Mouse (Mus musculus): ENCODE measurements around the gene Pla2g6. TPM values are rescaled to one million over a fixed set of nuclear protein-coding genes. Genes with fewer than 3 reads are reported as not detected.
A peak's percentile ranks its signal among the peaks of the same experiment; 100 is the strongest.

The Pla2g6 gene
- polyA plus RNA-seq, 1 experiment from 2014 or later: 27.1 TPM

GRCm38 (mm10) chr15:79289441-79289840 lies 38.7 kb downstream of the Pla2g6 start:
- no peak overlapping the region for H3K4me3 ChIP-seq (ENCODE audit: low read length)
- no peak overlapping the region for H3K9ac ChIP-seq (ENCODE audit: low read depth, low read length)
- H3K4me2 ChIP-seq (ENCODE audit: low read depth, low read length): no peak overlapping the region
- H3K9me3 ChIP-seq (ENCODE audit: control insufficient read depth, low read length): no peaks in the 10 kb centered on the region
- ATAC-seq: no peak
- H3K4me1 ChIP-seq (ENCODE audit: control insufficient read depth, insufficient read depth, low read length): peaks cover 19% of the 10 kb centered on the region
- H3K27me3 ChIP-seq (replicated peaks; ENCODE audit: control insufficient read depth, insufficient read depth, low read length): no peaks in the 10 kb centered on the region
- H3K27ac ChIP-seq (ENCODE audit: low read length): no peak overlapping the region
- no peaks in the 10 kb centered on the region for H3K36me3 ChIP-seq (ENCODE audit: control insufficient read depth, insufficient read depth, low read length)
- WGBS: 83% methylated on average over 12 of the region's 12 CpGs

DNA sequence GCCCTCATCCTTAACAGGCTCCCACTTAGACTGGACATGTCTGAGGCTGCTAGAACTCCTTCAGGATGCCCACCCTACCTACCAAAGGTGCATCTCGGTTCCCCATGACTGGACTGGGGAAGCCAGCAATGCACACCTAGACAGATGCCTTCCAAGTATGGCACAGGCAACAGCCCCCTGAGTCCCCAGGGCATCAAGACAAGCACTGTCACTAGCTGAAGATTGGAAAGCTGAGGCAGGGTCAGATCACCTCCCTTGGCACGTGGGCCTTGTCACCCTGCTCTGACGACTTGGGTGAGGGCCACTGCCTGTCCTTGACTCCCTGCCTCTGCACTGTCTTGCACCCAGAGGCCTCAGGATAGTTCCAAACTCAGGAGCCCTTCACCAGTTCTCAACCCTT lies 39.8 kb downstream of the Pla2g6 start:
- Histone ChIP-seq H3K9me3 (ENCODE audit: control insufficient read depth, low read length) (no peaks in the 10 kb centered on the region), H3K4me3 (ENCODE audit: low read length) (no peak overlapping the region), H3K27me3 (replicated peaks; ENCODE audit: control insufficient read depth, insufficient read depth, low read length) (no peaks in the 10 kb centered on the region), H3K27ac (ENCODE audit: low read length) (no peak overlapping the region), H3K9ac (ENCODE audit: low read depth, low read length) (no peak overlapping the region), H3K4me1 (ENCODE audit: control insufficient read depth, insufficient read depth, low read length) (peaks cover 19% of the 10 kb centered on the region), H3K4me2 (ENCODE audit: low read depth, low read length) (no peak overlapping the region), H3K36me3 (ENCODE audit: control insufficient read depth, insufficient read depth, low read length) (no peaks in the 10 kb centered on the region)
- ATAC-seq: no peak
- 84% methylated on average over 3 of the region's 3 CpGs for WGBS

DNA sequence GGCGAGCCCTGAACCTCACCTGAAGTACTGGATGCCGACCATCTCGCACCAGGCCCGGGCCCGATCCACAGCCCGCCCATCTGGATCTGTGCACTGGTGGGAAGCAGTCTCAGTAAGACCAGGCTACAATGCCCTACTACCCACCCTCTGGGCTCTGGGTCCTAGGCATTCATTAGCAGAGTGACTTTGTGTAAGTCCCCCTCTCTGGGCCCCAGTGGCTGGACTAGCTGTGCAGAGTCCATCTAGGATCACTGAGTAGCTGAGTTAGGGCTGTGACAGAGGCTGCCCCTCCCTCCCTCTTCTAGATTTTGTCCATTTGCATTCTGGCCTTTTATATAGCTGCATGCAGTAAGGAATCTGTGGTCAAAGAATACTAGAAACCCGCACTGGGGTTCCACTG lies 41.1 kb downstream of the Pla2g6 start:
- Histone ChIP-seq H3K27me3 (replicated peaks; ENCODE audit: control insufficient read depth, insufficient read depth, low read length) (no peaks in the 10 kb centered on the region), H3K4me1 (ENCODE audit: control insufficient read depth, insufficient read depth, low read length) (peaks cover 23% of the 10 kb centered on the region), H3K9me3 (ENCODE audit: control insufficient read depth, low read length) (no peaks in the 10 kb centered on the region), H3K4me3 (ENCODE audit: low read length) (peak overlapping the region; percentile 3; the same call in 1 of the 2 replicates), H3K36me3 (ENCODE audit: control insufficient read depth, insufficient read depth, low read length) (no peaks in the 10 kb centered on the region), H3K27ac (ENCODE audit: low read length) (peak overlapping the region; percentile 79), H3K9ac (ENCODE audit: low read depth, low read length) (peak overlapping the region; percentile 25; the same call in 1 of the 2 replicates), H3K4me2 (ENCODE audit: low read depth, low read length) (peak overlapping the region; percentile 33)
- peak; percentile 14; the same call in 1 of the 2 replicates for ATAC-seq
- WGBS: 94% methylated on average over 7 of the region's 7 CpGs

GRCm38 (mm10) chr15:79286141-79286540 lies 42.0 kb downstream of the Pla2g6 start:
- peak overlapping the region; percentile 56 for H3K4me2 ChIP-seq (ENCODE audit: low read depth, low read length)
- ATAC-seq: peak; percentile 16
- H3K27me3 ChIP-seq (replicated peaks; ENCODE audit: control insufficient read depth, insufficient read depth, low read length): no peaks in the 10 kb centered on the region

GRCm38 (mm10) chr15:79285399-79285798 lies 42.8 kb downstream of the Pla2g6 start, which contains the start of gene Baiap2l2:
TSS of gene Baiap2l2 (minus strand) at chr15:79285537.
- H3K36me3 ChIP-seq (ENCODE audit: control insufficient read depth, insufficient read depth, low read length): no peaks in the 10 kb centered on the region
- peak within 1 kb of the TSS; percentile 56 for H3K4me2 ChIP-seq (ENCODE audit: low read depth, low read length)
- H3K4me3 ChIP-seq (ENCODE audit: low read length): peak within 1 kb of the TSS; percentile 49
- H3K4me1 ChIP-seq (ENCODE audit: control insufficient read depth, insufficient read depth, low read length): peaks cover 35% of the 10 kb centered on the region
- H3K27me3 ChIP-seq (replicated peaks; ENCODE audit: control insufficient read depth, insufficient read depth, low read length): no peaks in the 10 kb centered on the region
- WGBS: 59% methylated on average over 10 of the region's 10 CpGs
- H3K9me3 ChIP-seq (ENCODE audit: control insufficient read depth, low read length): no peaks in the 10 kb centered on the region
- H3K9ac ChIP-seq (ENCODE audit: low read depth, low read length): peak within 1 kb of the TSS; percentile 72
- ATAC-seq: peak; percentile 59
- peak within 1 kb of the TSS; percentile 88 for H3K27ac ChIP-seq (ENCODE audit: low read length)

More at GRCm38 (mm10) chr15:79286141-79286540, 42.0 kb downstream of the Pla2g6 start:
- peaks cover 29% of the 10 kb centered on the region for H3K4me1 ChIP-seq (ENCODE audit: control insufficient read depth, insufficient read depth, low read length)
- H3K36me3 ChIP-seq (ENCODE audit: control insufficient read depth, insufficient read depth, low read length): no peaks in the 10 kb centered on the region
- H3K9me3 ChIP-seq (ENCODE audit: control insufficient read depth, low read length): no peaks in the 10 kb centered on the region
- peak overlapping the region; percentile 19; the same call in 1 of the 2 replicates for H3K4me3 ChIP-seq (ENCODE audit: low read length)
- WGBS: 74% methylated on average over 7 of the region's 7 CpGs
- H3K27ac ChIP-seq (ENCODE audit: low read length): peak overlapping the region; percentile 79
- peak overlapping the region; percentile 72 for H3K9ac ChIP-seq (ENCODE audit: low read depth, low read length)

DNA sequence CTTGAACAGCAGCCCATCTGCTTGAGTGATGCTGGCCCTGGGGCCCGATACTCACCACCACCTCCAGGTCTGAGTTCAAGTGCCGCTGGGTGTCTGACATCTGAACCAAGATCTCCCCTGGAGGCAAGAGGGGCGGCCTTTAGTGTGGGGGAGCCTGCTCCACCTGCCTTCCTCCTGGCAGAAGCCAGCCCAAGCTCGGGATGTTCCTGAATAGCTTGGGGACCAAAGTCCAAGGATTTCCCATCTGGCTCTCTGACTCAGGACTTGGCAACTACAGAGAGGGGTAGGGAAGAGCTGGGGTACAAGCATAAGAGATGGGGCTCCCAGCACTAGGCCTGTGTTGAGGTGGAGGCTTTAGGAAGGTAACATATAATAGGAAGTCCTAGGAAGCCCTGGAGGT lies 44.8 kb downstream of the Pla2g6 start:
- Histone ChIP-seq H3K4me1 (ENCODE audit: control insufficient read depth, insufficient read depth, low read length) (peaks cover 35% of the 10 kb centered on the region), H3K27me3 (replicated peaks; ENCODE audit: control insufficient read depth, insufficient read depth, low read length) (no peaks in the 10 kb centered on the region), H3K36me3 (ENCODE audit: control insufficient read depth, insufficient read depth, low read length) (no peaks in the 10 kb centered on the region), H3K4me2 (ENCODE audit: low read depth, low read length) (peak overlapping the region; percentile 56), H3K27ac (ENCODE audit: low read length) (peak overlapping the region; percentile 88), H3K9me3 (ENCODE audit: control insufficient read depth, low read length) (no peaks in the 10 kb centered on the region), H3K9ac (ENCODE audit: low read depth, low read length) (peak overlapping the region; percentile 72), H3K4me3 (ENCODE audit: low read length) (peak overlapping the region; percentile 49; the same call in 1 of the 2 replicates)
- WGBS: 60% methylated on average over 4 of the region's 4 CpGs
- no peak for ATAC-seq

- H3K27me3 ChIP-seq (replicated peaks; ENCODE audit: control insufficient read depth, insufficient read depth, low read length): no peaks in the 10 kb centered on the region
- H3K9me3 ChIP-seq (ENCODE audit: control insufficient read depth, low read length): no peaks in the 10 kb centered on the region
- H3K36me3 ChIP-seq (ENCODE audit: control insufficient read depth, insufficient read depth, low read length): no peaks in the 10 kb centered on the region
- H3K9ac ChIP-seq (ENCODE audit: low read depth, low read length): 0 out of 2 replicates have a peak overlapping the region, but pooled peaks have one; percentile 72
- H3K4me3 ChIP-seq (ENCODE audit: low read length): no peak overlapping the region; the same call in 1 of the 2 replicates
- H3K4me2 ChIP-seq (ENCODE audit: low read depth, low read length): peak overlapping the region; percentile 40
- peak overlapping the region; percentile 88 for H3K27ac ChIP-seq (ENCODE audit: low read length)
- WGBS: 43% methylated on average over 5 of the region's 5 CpGs
- peak; percentile 70 for ATAC-seq
- H3K4me1 ChIP-seq (ENCODE audit: control insufficient read depth, insufficient read depth, low read length): peaks cover 32% of the 10 kb centered on the region
These were observed 45.8 kb downstream of the Pla2g6 start for GRCm38 (mm10) chr15:79282434-79282833.

- H3K4me1 ChIP-seq (ENCODE audit: control insufficient read depth, insufficient read depth, low read length): peaks cover 22% of the 10 kb centered on the region
- H3K9me3 ChIP-seq (ENCODE audit: control insufficient read depth, low read length): no peaks in the 10 kb centered on the region
- H3K36me3 ChIP-seq (ENCODE audit: control insufficient read depth, insufficient read depth, low read length): no peaks in the 10 kb centered on the region
- 50% methylated on average over 1 of the region's 1 CpGs for WGBS
- ATAC-seq: peak; percentile 31
- H3K4me3 ChIP-seq (ENCODE audit: low read length): no peak overlapping the region
- H3K27me3 ChIP-seq (replicated peaks; ENCODE audit: control insufficient read depth, insufficient read depth, low read length): no peaks in the 10 kb centered on the region
- H3K9ac ChIP-seq (ENCODE audit: low read depth, low read length): no peak overlapping the region; the same call in 1 of the 2 replicates
- H3K4me2 ChIP-seq (ENCODE audit: low read depth, low read length): no peak overlapping the region; the same call in 1 of the 2 replicates
- H3K27ac ChIP-seq (ENCODE audit: low read length): peak overlapping the region; percentile 88
These were observed 46.8 kb downstream of the Pla2g6 start for GRCm38 (mm10) chr15:79281389-79281788.

DNA sequence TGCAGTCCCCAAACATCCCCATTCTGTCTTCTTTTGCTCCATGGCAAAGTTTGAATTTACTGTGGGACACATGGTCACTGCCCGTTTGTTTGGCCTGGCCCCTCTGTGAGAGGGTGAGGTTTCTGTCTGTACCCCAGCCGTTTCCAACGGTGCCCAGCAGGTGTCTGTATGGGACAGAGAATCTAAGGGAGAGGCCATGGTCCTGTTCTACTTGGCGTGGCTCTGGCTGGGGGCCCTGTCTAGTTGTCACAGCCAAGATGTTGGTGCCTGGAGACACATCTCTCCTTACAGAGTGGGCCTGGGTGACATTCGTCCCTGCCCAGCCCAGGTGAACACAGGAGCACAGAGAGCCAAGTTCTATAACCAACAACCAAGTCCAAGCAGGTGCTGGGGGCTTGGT lies 47.3 kb downstream of the Pla2g6 start:
- H3K4me3 ChIP-seq (ENCODE audit: low read length): no peak overlapping the region
- no peak for ATAC-seq
- no peaks in the 10 kb centered on the region for H3K9me3 ChIP-seq (ENCODE audit: control insufficient read depth, low read length)
- WGBS: 57% methylated on average over 5 of the region's 5 CpGs
- peaks cover 18% of the 10 kb centered on the region for H3K4me1 ChIP-seq (ENCODE audit: control insufficient read depth, insufficient read depth, low read length)
- no peak overlapping the region for H3K4me2 ChIP-seq (ENCODE audit: low read depth, low read length)
- H3K27me3 ChIP-seq (replicated peaks; ENCODE audit: control insufficient read depth, insufficient read depth, low read length): no peaks in the 10 kb centered on the region
- H3K9ac ChIP-seq (ENCODE audit: low read depth, low read length): no peak overlapping the region
- no peaks in the 10 kb centered on the region for H3K36me3 ChIP-seq (ENCODE audit: control insufficient read depth, insufficient read depth, low read length)
- peak overlapping the region; percentile 66 for H3K27ac ChIP-seq (ENCODE audit: low read length)

- H3K27ac ChIP-seq (ENCODE audit: low read length): no peak overlapping the region
- no peaks in the 10 kb centered on the region for H3K36me3 ChIP-seq (ENCODE audit: control insufficient read depth, insufficient read depth, low read length)
- H3K9ac ChIP-seq (ENCODE audit: low read depth, low read length): no peak overlapping the region
- H3K27me3 ChIP-seq (replicated peaks; ENCODE audit: control insufficient read depth, insufficient read depth, low read length): no peaks in the 10 kb centered on the region
- no peaks in the 10 kb centered on the region for H3K9me3 ChIP-seq (ENCODE audit: control insufficient read depth, low read length)
- WGBS: 29% methylated on average over 6 of the region's 6 CpGs
- H3K4me1 ChIP-seq (ENCODE audit: control insufficient read depth, insufficient read depth, low read length): peaks cover 18% of the 10 kb centered on the region
- no peak for ATAC-seq
- H3K4me2 ChIP-seq (ENCODE audit: low read depth, low read length): no peak overlapping the region
- no peak overlapping the region for H3K4me3 ChIP-seq (ENCODE audit: low read length)
These were observed 48.0 kb downstream of the Pla2g6 start for GRCm38 (mm10) chr15:79280209-79280608.
